Mouse (Mus musculus): ENCODE results near the gene Fbxo46.

DNA sequence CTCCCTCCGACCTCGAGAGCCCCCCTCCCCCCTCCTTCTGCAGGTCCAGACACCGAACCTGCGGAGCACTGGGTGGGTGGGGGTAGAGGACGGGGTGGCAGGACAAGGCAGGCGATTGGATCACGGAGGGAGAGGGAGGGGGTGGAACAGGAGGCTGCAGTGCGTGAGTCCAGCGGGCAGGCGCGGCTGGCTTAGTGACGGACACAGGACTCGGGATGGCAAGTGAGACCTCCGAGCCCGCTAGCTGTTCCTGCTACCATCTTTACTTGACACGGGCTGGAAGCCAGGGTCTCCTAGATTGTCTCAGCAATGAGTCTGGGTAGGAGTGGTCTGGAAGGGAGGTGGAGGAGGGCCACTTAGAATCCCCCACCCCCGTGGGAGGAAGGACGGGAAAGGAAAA is 58.4 kb downstream of the Fbxo46 start:
- no peak for TF ChIP-seq CTCF (IDR thresholded peaks at IDR 0.05; ENCODE audit: control insufficient read depth, insufficient read depth, insufficient replicate concordance, low read depth, low read length)
- TF ChIP-seq POLR2A (IDR thresholded peaks at IDR 0.05; ENCODE audit: control insufficient read depth, low read depth, low read length), result no peak

Measured in testis, adult 2 months (tissue).